Mouse (Mus musculus) spleen, adult 2 months (tissue): Measurements from ENCODE around the gene Lrrc23.

Experiments
- CTCF ChIP-seq: fragments of 200-500 bp; IDR thresholded peaks from 2 replicates; pipeline ENCODE4 v1.5.1; 2011; ENCODE audit warnings: mild to moderate bottlenecking, inconsistent platforms; ENCODE audit not compliant: insufficient read depth, insufficient read length, insufficient replicate concordance; ENCODE audit errors: extremely low read depth
- POLR2A ChIP-seq: fragments of 200-500 bp; IDR thresholded peaks from 2 replicates; pipeline ENCODE4 v1.6.1; 2011; ENCODE audit warnings: low read depth, low read length, inconsistent platforms

GRCm38 (mm10) chr6:124812848-124813247, 33.3 kb upstream of the Lrrc23 start:
- TF ChIP-seq POLR2A = no peak
- TF ChIP-seq CTCF = no peak
